Mouse (Mus musculus) G1E (cell line): ENCODE measurements around the gene Olfr9. TPM values are rescaled to one million over a fixed set of nuclear protein-coding genes. Genes with fewer than 3 reads are reported as not detected.

Experiments used
- ATAC-seq: 2 replicates; pipeline ENCODE4 v1.8.0; 2016; ENCODE audit warnings: mild to moderate bottlenecking; ENCODE audit not compliant: insufficient number of reproducible peaks, poor library complexity, low FRiP score, severe bottlenecking; ENCODE audit errors: extremely low read depth
- DNase-seq: peaks from one replicate; pipeline ENCODE4 v3.0.0; 2012; ENCODE audit warnings: low spot score
- H3K27me3 ChIP-seq: 2 replicates; pipeline ENCODE4 v1.6.1; 2012; ENCODE audit warnings: mild to moderate bottlenecking, low read length, inconsistent platforms; ENCODE audit not compliant: insufficient read depth
- H3K36me3 ChIP-seq: replicated peaks from 2 replicates; pipeline ENCODE3; 2012; ENCODE audit warnings: mild to moderate bottlenecking, inconsistent platforms
- H3K4me1 ChIP-seq: 2 replicates; pipeline ENCODE4 v1.6.1; 2012; ENCODE audit warnings: low read depth, low read length, inconsistent platforms, mixed read lengths; ENCODE audit not compliant: insufficient read depth
- H3K4me3 ChIP-seq: 2 replicates; pipeline ENCODE4 v1.5.1; 2012; ENCODE audit warnings: low read depth, mild to moderate bottlenecking, inconsistent platforms, low read length, moderate library complexity, mixed read lengths
- H3K9me3 ChIP-seq: replicated peaks from 2 replicates; pipeline ENCODE4 v1.6.1; 2012; ENCODE audit warnings: inconsistent platforms
- CTCF ChIP-seq: IDR thresholded peaks from 2 replicates; pipeline ENCODE4 v1.5.1; 2012; ENCODE audit warnings: low read depth, low read length, inconsistent platforms, mixed read lengths
- GATA1 ChIP-seq: IDR thresholded peaks from 2 replicates; pipeline ENCODE4 v1.6.1; 2012; ENCODE audit warnings: borderline replicate concordance, low read length, inconsistent platforms, mixed read lengths
- GATA2 ChIP-seq: IDR thresholded peaks from 2 replicates; pipeline ENCODE4 v1.6.1; 2012; ENCODE audit warnings: low read depth, low read length, inconsistent platforms, borderline replicate concordance
- POLR2AphosphoS5 ChIP-seq: IDR thresholded peaks from 2 replicates; pipeline ENCODE4 v1.6.1; 2012; ENCODE audit warnings: low read depth, low read length, inconsistent platforms; ENCODE audit not compliant: insufficient replicate concordance
- TAL1 ChIP-seq: conservative IDR thresholded peaks from 2 replicates; pipeline ENCODE4 v1.6.1; 2012; ENCODE audit warnings: low read depth, low read length, inconsistent platforms, mixed read lengths
- polyA plus RNA-seq: library from polyadenylated mRNA; stranded (reverse); fragments of >175 nt; gene quantifications from 2 replicates; pipeline ENCODE4 v1.2.3, GENCODE M21; 2012
- total RNA-seq, 2 experiments: library from RNA; stranded (forward) in 1 of 2; stranded (reverse) in 1 of 2; fragments of 200-1000 nt in 1 of 2; fragments of >200 nt in 1 of 2; fragmentation: Nextera tagmentation in 1 of 2; gene quantifications; 2 replicates each; pipeline ENCODE4 v1.2.3; 2014 to 2017

Olfr9 gene
- total and polyA plus RNA-seq, 3 experiments: 0.11 TPM; not detected in 2

GRCm38 (mm10) chr10:128960590-128961584 is 28.3 kb upstream of the Olfr9 start, which contains the start of gene Mettl7b:
Gene Mettl7b (minus strand): TSS chr10:128960988.
- H3K4me3 ChIP-seq: no peak within 1 kb of the TSS
- H3K27me3 ChIP-seq: peaks cover 17% of the 10 kb centered on the region
- no peak for TF ChIP-seq CTCF
- no peaks in the 10 kb centered on the region for H3K9me3 ChIP-seq
- no peak for DNase-seq
- no peaks in the 10 kb centered on the region for H3K36me3 ChIP-seq
- H3K4me1 ChIP-seq: no peaks in the 10 kb centered on the region
- ATAC-seq: no peak; the same call in 1 of the 2 replicates

GRCm38 (mm10) chr10:128964961-128965360 is 24.3 kb upstream of the Olfr9 start:
- ATAC-seq (no peak), DNase-seq (no peak)
- Histone ChIP-seq H3K4me3 (no peak overlapping the region), H3K4me1 (no peaks in the 10 kb centered on the region), H3K36me3 (no peaks in the 10 kb centered on the region), H3K27me3 (peaks cover 14% of the 10 kb centered on the region), H3K9me3 (no peaks in the 10 kb centered on the region)
- no peak for TF ChIP-seq GATA2
- TF ChIP-seq GATA1: no peak
- TF ChIP-seq CTCF: no peak
- no peak for TF ChIP-seq POLR2AphosphoS5
- TF ChIP-seq TAL1: no peak

GRCm38 (mm10) chr10:128965871-128966270 is 23.4 kb upstream of the Olfr9 start:
- DNase-seq (no peak), ATAC-seq (no peak)
- Histone ChIP-seq H3K4me1 (no peaks in the 10 kb centered on the region), H3K9me3 (no peaks in the 10 kb centered on the region), H3K4me3 (no peak overlapping the region), H3K27me3 (peaks cover 5% of the 10 kb centered on the region; the same call in 1 of the 2 replicates), H3K36me3 (no peaks in the 10 kb centered on the region)
- no peak for TF ChIP-seq GATA1
- TF ChIP-seq TAL1: no peak

- DNase-seq: no peak
- ATAC-seq: no peak
- no peaks in the 10 kb centered on the region for H3K36me3 ChIP-seq
- no peaks in the 10 kb centered on the region for H3K4me1 ChIP-seq
- peaks cover 5% of the 10 kb centered on the region; the same call in 1 of the 2 replicates for H3K27me3 ChIP-seq
- no peak overlapping the region for H3K4me3 ChIP-seq
- H3K9me3 ChIP-seq: no peaks in the 10 kb centered on the region
- TF ChIP-seq GATA2: no peak
- TF ChIP-seq GATA1: no peak
- no peak for TF ChIP-seq TAL1
These were observed 20.9 kb upstream of the Olfr9 start for GRCm38 (mm10) chr10:128968341-128968749.

- Histone ChIP-seq H3K4me1 (no peaks in the 10 kb centered on the region), H3K36me3 (no peaks in the 10 kb centered on the region), H3K4me3 (no peak overlapping the region), H3K9me3 (no peaks in the 10 kb centered on the region), H3K27me3 (peaks cover 5% of the 10 kb centered on the region; the same call in 1 of the 2 replicates)
- ATAC-seq (no peak), DNase-seq (no peak)
- TF ChIP-seq GATA2 (no peak), GATA1 (no peak), TAL1 (no peak), CTCF (no peak), POLR2AphosphoS5 (no peak)
These were observed 18.4 kb upstream of the Olfr9 start for GRCm38 (mm10) chr10:128970740-128971250.

GRCm38 (mm10) chr10:128972841-128973240 is 16.4 kb upstream of the Olfr9 start:
- no peak for DNase-seq
- Histone ChIP-seq H3K4me1 (no peaks in the 10 kb centered on the region), H3K36me3 (no peaks in the 10 kb centered on the region), H3K27me3 (peaks cover 5% of the 10 kb centered on the region; the same call in 1 of the 2 replicates), H3K4me3 (no peak overlapping the region), H3K9me3 (no peaks in the 10 kb centered on the region)
- TF ChIP-seq GATA1 (no peak), TAL1 (no peak), GATA2 (no peak), POLR2AphosphoS5 (no peak), CTCF (no peak)
- no peak for ATAC-seq
